Mouse (Mus musculus): Measurements from ENCODE around the gene Ttc5. TPM values are rescaled to one million over a fixed set of nuclear protein-coding genes. Genes with fewer than 3 reads are reported as not detected.
"Not testable (repeated sequence)": the region's sequence is repeated elsewhere in the genome, so short reads cannot be mapped to it uniquely, and the experiment has no call there.

Ttc5 gene
- 10 to 100 TPM; 66.0 to 67.9 TPM for total RNA-seq (2021)
- long read RNA-seq, experiment 1, transcript Ttc5-202 (4 exons, 2,366 nt), result minor isoform, 8 of 97 reads
- long read RNA-seq, experiment 1, transcript Ttc5-201 (10 exons, 1,842 nt), result major isoform, 78 of 97 reads
- long read RNA-seq, experiment 1, partial matches to known transcripts, result 2 of 97 reads
- long read RNA-seq, experiment 1, other reads (novel, unspliced or antisense), result 8 of 97 reads
- long read RNA-seq, experiment 2, transcript Ttc5-201 (10 exons, 1,842 nt), result major isoform, 109 of 132 reads
- long read RNA-seq, experiment 2, transcript Ttc5-202 (4 exons, 2,366 nt), result minor isoform, 11 of 132 reads
- long read RNA-seq, experiment 2, partial matches to known transcripts, result 2 of 132 reads
- long read RNA-seq, experiment 2, other reads (novel, unspliced or antisense), result 8 of 132 reads

- DNase-seq (ENCODE audit: low spot score in 2 of 2), result peak; percentile 92 to 93
Observed at GRCm38 (mm10) chr14:50785251-50785637, at the start of gene Ttc5. Gene Ttc5 (minus strand): TSS chr14:50785519.

GRCm38 (mm10) chr14:50834435-50834834 is 49.1 kb upstream of the Ttc5 start:
- no peak for DNase-seq (ENCODE audit: low spot score in 2 of 2)

GRCm38 (mm10) chr14:50833964-50834363 is 48.6 kb upstream of the Ttc5 start:
- DNase-seq (ENCODE audit: low spot score in 2 of 2), result no peak

GRCm38 (mm10) chr14:50829878-50830277 is 44.6 kb upstream of the Ttc5 start:
- no peak for DNase-seq (ENCODE audit: low spot score in 2 of 2)

- DNase-seq (ENCODE audit: low spot score in 2 of 2), result no peak
Observed at GRCm38 (mm10) chr14:50826579-50826978, 41.3 kb upstream of the Ttc5 start.

GRCm38 (mm10) chr14:50824219-50824618 is 38.9 kb upstream of the Ttc5 start:
- DNase-seq (ENCODE audit: low spot score in 2 of 2), result no peak

GRCm38 (mm10) chr14:50823240-50823639 is 37.9 kb upstream of the Ttc5 start:
- DNase-seq (ENCODE audit: low spot score in 2 of 2), result no peak

- no peak for DNase-seq (ENCODE audit: low spot score in 2 of 2)
Observed at GRCm38 (mm10) chr14:50813060-50813459, 27.7 kb upstream of the Ttc5 start.

GRCm38 (mm10) chr14:50807487-50808072 is 22.3 kb upstream of the Ttc5 start, which contains the start of the genes Ccnb1ip1 and Parp2:
Gene Ccnb1ip1 (minus strand): TSS chr14:50807732.
Gene Parp2 (plus strand): TSS chr14:50807841.
- DNase-seq (ENCODE audit: low spot score in 2 of 2), result peak; percentile 99 to 100

- not testable (repeated sequence) for DNase-seq (ENCODE audit: low spot score in 2 of 2)
Observed at GRCm38 (mm10) chr14:50806469-50806868, 21.1 kb upstream of the Ttc5 start.

- no peak for DNase-seq (ENCODE audit: low spot score in 2 of 2)
Observed at GRCm38 (mm10) chr14:50804683-50805082, 19.4 kb upstream of the Ttc5 start.

GRCm38 (mm10) chr14:50802843-50803562 is 17.7 kb upstream of the Ttc5 start:
- DNase-seq (ENCODE audit: low spot score in 2 of 2), result no peak

GRCm38 (mm10) chr14:50802441-50802840 is 17.1 kb upstream of the Ttc5 start:
- no peak for DNase-seq (ENCODE audit: low spot score in 2 of 2)

GRCm38 (mm10) chr14:50799502-50800259 is 14.4 kb upstream of the Ttc5 start:
- peak; percentile 20 to 68 for DNase-seq (ENCODE audit: low spot score in 2 of 2)

GRCm38 (mm10) chr14:50798512-50798911 is 13.2 kb upstream of the Ttc5 start:
- no peak for DNase-seq (ENCODE audit: low spot score in 2 of 2)

GRCm38 (mm10) chr14:50796464-50796863 is 11.1 kb upstream of the Ttc5 start:
- DNase-seq (ENCODE audit: low spot score in 2 of 2), result no peak

GRCm38 (mm10) chr14:50795965-50796364 is 10.6 kb upstream of the Ttc5 start:
- no peak for DNase-seq (ENCODE audit: low spot score in 2 of 2)

- DNase-seq (ENCODE audit: low spot score in 2 of 2), result no peak
Observed at GRCm38 (mm10) chr14:50795261-50795935, 10.1 kb upstream of the Ttc5 start.

GRCm38 (mm10) chr14:50788157-50788556 is 2.8 kb upstream of the Ttc5 start:
- no peak for DNase-seq (ENCODE audit: low spot score in 2 of 2)

GRCm38 (mm10) chr14:50784391-50785250 is 698 bp downstream of the Ttc5 start:
- no peak for DNase-seq (ENCODE audit: low spot score in 2 of 2)

All from layer of hippocampus, postnatal 14 days (tissue).